Mouse (Mus musculus): Measurements from ENCODE around the gene Stambp.

The Stambp gene

DNA sequence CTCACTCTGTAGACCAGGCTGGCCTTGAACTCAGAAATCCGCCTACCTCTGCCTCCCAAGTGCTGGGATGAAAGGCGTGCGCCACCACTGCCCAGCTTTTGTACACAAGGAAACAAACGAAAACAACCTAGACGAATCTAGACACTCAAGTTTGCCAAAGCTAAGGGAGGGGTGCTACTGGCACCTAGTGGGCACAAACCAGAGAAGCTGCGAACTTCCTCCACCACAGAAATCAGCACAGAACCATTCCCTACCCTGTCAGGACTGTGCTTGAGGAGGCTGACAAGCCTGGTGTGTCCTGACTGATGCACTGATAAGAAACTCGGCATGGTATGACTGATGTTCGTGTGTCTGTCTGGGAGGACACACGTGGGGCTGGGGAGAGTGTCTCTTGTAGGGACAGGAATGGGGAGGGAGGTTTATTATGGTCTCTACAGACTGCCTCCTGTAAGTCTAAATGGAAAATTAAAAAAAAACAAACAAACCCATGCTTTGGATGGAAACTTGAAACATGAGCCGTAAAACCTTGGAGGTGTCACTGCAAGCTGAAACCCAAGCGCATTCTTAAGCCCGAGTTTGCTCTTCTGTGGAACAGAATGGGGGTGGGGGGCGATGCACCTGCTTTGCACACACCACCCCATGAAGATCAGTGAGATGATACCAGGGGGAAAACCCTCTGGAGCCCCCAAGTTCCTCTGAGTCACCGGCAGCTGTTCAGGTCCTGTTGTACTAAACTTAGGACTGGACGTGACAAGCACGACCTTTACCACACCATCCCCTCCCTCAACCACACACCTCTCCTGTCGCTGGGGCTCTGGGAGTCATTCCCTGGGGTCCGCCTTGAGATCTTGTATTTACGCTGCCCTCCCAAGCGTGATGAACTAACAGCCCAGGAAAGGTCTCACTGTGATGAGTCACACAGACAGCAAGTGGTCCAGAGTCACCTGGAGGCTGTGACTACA is 3.3 kb downstream of the Stambp start:
- DNase-seq (ENCODE audit: low read depth), result peak; percentile 69

DNA sequence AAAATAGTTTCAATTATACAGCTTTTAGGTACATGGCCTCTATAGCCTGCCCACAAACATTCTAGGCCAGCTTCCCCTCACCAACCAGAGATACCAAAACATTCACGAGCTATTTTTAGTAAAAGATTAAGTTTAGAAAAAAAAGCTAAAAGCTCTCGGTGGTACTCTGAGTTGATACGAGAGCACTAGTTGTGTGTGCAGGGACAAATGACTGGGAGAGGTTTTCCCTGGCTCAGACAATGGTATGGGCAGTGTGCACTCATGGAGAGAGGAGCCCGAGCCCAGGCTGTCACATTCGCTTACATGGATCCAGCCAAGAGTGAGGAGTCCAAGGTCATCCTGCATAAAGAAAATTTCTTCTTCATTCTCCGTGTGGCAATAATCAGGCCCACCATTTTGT is 16.6 kb downstream of the Stambp start:
- DNase-seq (ENCODE audit: low read depth), result no peak

- DNase-seq (ENCODE audit: low read depth), result no peak
Observed at GRCm38 (mm10) chr6:83548346-83548745, 24.2 kb downstream of the Stambp start.

DNA sequence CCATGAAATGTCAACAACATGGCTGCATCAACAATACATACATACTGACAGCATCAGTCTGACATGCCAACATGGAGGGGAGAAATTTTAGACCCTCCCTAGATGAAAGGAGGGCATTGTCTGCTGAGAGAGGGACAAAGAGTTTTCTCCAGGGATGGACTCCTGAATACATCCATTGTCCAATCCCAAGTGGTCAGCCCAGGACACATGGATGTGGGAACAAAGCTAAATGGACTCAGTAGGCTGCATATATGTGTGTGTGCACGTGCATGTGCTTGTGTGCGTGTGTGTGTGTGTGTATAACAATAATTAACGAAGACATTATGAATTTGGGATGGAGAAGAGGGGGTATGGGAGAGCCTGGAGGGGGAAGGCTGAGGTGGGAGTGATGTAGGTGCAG is 26.8 kb downstream of the Stambp start:
- no peak for DNase-seq (ENCODE audit: low read depth)

- no peak for DNase-seq (ENCODE audit: low read depth)
Observed at GRCm38 (mm10) chr6:83541756-83542456, 30.6 kb downstream of the Stambp start.

GRCm38 (mm10) chr6:83540017-83540416 is 32.5 kb downstream of the Stambp start:
- DNase-seq (ENCODE audit: low read depth), result no peak

- DNase-seq (ENCODE audit: low read depth), result no peak
Observed at GRCm38 (mm10) chr6:83536795-83537059, 35.8 kb downstream of the Stambp start.

GRCm38 (mm10) chr6:83536028-83536794 is 36.3 kb downstream of the Stambp start, which contains the start of gene Actg2:
Gene Actg2, minus strand, starts transcription at chr6:83536265.
- DNase-seq (ENCODE audit: low read depth), result no peak

GRCm38 (mm10) chr6:83532608-83533007 is 39.9 kb downstream of the Stambp start:
- DNase-seq (ENCODE audit: low read depth), result no peak

- no peak for DNase-seq (ENCODE audit: low read depth)
Observed at GRCm38 (mm10) chr6:83523194-83523593, 49.3 kb downstream of the Stambp start.

- no peak for DNase-seq (ENCODE audit: low read depth)
Observed at GRCm38 (mm10) chr6:83521784-83522183, 50.7 kb downstream of the Stambp start.

DNA sequence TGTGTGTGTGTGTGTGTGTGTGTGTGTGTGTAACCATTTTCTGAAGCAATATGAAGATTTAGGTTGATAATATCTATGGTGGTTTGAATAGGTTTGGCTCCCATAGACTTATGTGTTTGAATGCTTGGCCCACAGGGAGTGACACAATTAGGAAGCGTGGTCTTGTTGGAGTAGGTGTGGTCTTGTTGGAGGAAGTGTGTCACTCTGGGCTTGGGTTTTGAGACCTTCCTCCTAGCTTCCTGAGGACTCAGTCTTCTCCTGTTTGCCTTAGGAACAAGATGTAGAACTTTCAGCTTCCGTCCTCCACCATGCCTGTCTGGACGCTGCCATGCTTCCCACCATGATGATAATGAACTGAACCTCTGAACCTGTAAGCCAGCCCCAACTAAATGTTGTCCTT is 53.9 kb downstream of the Stambp start:
- no peak for DNase-seq (ENCODE audit: low read depth)

DNA sequence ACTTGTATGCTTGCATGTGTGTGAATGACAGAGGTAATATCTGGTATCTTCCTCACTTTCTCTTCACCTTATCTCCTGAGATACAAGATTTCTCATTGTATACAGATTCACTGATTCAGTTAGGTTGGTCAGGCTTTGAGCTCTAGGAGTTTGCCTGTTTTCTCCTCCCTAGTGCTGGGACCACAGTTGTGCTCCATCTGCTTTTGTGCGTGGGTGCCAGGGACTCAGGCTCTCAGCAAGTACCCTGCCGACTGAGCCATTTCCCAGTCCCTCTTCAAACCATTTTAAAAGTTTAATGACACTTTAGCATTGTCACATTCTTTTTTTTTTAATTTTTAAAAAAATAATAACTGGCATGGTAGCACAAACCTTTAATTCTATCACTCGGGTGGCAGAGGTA is 57.4 kb downstream of the Stambp start:
- no peak for DNase-seq (ENCODE audit: low read depth)

- DNase-seq (ENCODE audit: low read depth), result peak; percentile 86
Observed at GRCm38 (mm10) chr6:83512495-83512894, 60.0 kb downstream of the Stambp start.

GRCm38 (mm10) chr6:83510210-83510609 is 62.3 kb downstream of the Stambp start:
- no peak for DNase-seq (ENCODE audit: low read depth)

- no peak for DNase-seq (ENCODE audit: low read depth)
Observed at GRCm38 (mm10) chr6:83509442-83509841, 63.1 kb downstream of the Stambp start.

- no peak for DNase-seq (ENCODE audit: low read depth)
Observed at GRCm38 (mm10) chr6:83507168-83507546, 65.4 kb downstream of the Stambp start.

DNA sequence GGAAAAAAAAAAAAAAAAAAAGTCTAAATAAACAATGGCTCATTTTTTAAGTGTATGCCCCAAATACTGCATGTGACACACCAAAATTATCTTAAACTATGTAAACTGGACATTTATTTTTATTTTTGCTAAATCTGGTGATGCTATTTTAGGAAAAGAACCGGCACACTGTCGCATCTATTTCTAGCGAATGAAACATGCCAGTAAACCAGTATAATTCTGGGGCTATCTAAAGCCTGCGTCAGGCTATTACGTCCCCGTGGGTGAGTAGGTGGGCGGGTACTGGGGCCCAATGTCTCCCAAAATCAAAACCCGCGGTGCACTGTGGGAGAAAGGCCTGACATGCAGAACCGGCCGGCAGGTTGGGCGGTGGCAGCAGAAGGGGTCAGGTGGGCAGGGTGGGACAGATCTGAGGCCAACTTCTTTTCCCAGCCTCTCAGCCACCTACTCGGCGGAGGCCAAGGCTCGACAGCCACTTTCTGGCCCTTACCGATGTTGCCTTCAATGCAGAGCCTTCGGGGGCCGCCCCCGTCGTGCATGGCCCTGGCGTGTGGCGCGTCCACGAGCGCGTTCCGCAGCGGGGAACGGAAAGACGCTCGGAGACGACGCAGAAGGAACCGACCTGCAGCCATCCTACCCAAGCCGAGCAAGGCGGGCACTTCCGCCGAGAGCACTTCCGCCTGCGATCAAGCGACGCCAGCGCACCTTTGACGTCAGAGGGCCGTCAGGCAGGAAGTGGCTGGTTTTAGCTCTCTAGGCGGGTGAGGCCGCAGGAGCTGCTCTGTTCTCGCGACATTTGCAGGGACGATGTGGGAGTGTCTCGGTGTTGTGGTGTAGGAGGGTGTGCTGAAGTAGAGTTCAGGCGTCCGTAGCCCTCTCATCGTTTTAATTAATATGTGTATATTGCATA is 66.0 kb downstream of the Stambp start, which contains the start of gene Dguok:
TSS of gene Dguok (minus strand) at position 712 of the 910 bp plus-strand sequence.
- DNase-seq (ENCODE audit: low read depth), result peak; percentile 99

- peak; percentile 32 for DNase-seq (ENCODE audit: low read depth)
Observed at GRCm38 (mm10) chr6:83505554-83505953, 67.0 kb downstream of the Stambp start.

- DNase-seq (ENCODE audit: low read depth), result peak; percentile 46
Observed at GRCm38 (mm10) chr6:83503361-83503760, 69.2 kb downstream of the Stambp start.

DNA sequence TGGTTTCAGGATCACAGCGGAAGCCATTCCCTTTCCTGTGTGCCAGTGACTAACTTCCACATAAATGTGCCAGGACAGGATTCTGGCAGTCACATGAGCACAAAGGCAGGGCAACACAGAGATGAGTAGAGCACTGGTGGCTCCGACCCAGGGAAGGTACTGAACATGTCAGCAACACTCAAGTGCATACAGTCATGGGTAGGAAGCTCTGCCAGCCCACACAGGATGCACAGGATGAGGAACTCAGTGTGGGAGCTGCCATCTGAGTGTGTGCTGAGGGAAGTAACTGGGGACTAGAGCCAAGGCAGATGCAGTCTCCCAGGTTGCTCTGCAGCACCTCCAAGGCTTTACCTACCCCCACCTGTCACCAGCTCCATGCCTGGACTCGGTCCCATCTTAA is 69.9 kb downstream of the Stambp start:
- DNase-seq (ENCODE audit: low read depth), result peak; percentile 29

All from induced T-regulatory cell, adult 2 months (primary cell).